Mouse (Mus musculus): Measurements from ENCODE around the gene Snai3. TPM values are rescaled to one million over a fixed set of nuclear protein-coding genes. Genes with fewer than 3 reads are reported as not detected.

Snai3 gene
- polyA plus RNA-seq (2012; fragmentation: generic; extraction: Trizol): 1.3 TPM

- H3K79me2 ChIP-seq (ENCODE audit: control insufficient read depth, insufficient read depth): no peaks in the 10 kb centered on the region
- no peak within 1 kb of the TSS for H3ac ChIP-seq (ENCODE audit: control insufficient read depth, insufficient read length)
- H3K36me3 ChIP-seq (ENCODE audit: control insufficient read depth, insufficient read depth): no peaks in the 10 kb centered on the region
- no peak for TF ChIP-seq POLR2A (IDR thresholded peaks at IDR 0.05; ENCODE audit: insufficient read length, low read depth)
- TF ChIP-seq USF1 (IDR thresholded peaks at IDR 0.05; ENCODE audit: low read depth): no peak
- no peak for TF ChIP-seq MAX (IDR thresholded peaks at IDR 0.05; ENCODE audit: low read depth)
- no peak for TF ChIP-seq SRF (IDR thresholded peaks at IDR 0.05; ENCODE audit: control insufficient read depth, insufficient read length, low read depth)
- TF ChIP-seq E2F4 (IDR thresholded peaks at IDR 0.05; ENCODE audit: insufficient read depth): no peak
- peak in 2 of 3 experiments; percentile 73 to 78 for TF ChIP-seq MYOG (IDR thresholded peaks at IDR 0.05; ENCODE audit: control insufficient read depth in 1 of 3, insufficient read depth in 1 of 3, insufficient read length in 2 of 3, low read depth in 2 of 3)
- peak; percentile 57; the same call in 1 of the 2 replicates for TF ChIP-seq CEBPB (IDR thresholded peaks at IDR 0.05; ENCODE audit: insufficient read depth, poor library complexity, severe bottlenecking)
- TF ChIP-seq MYOD1 (IDR thresholded peaks at IDR 0.05; ENCODE audit: control insufficient read depth in 1 of 3, insufficient read length in 2 of 3, low read depth in 2 of 3): peak in 2 of 3 experiments; percentile 69 to 93
- TF ChIP-seq POLR2AphosphoS2 (IDR thresholded peaks at IDR 0.05; ENCODE audit: insufficient read length, low read depth): no peak
- TF ChIP-seq REST (IDR thresholded peaks at IDR 0.05; ENCODE audit: insufficient read depth, insufficient read length): no peak
- TF ChIP-seq TCF3 (IDR thresholded peaks at IDR 0.05; ENCODE audit: insufficient read length, low read depth): peak; percentile 7
- no peak for TF ChIP-seq TCF12 (IDR thresholded peaks at IDR 0.05; ENCODE audit: insufficient read depth, poor library complexity, severe bottlenecking)
- no peaks in the 10 kb centered on the region for H3K27me3 ChIP-seq (ENCODE audit: control insufficient read depth, insufficient read depth, insufficient read length)
- peak within 1 kb of the TSS; percentile 74 for H3K4me2 ChIP-seq (ENCODE audit: low read depth)
- peak within 1 kb of the TSS; percentile 7 for H3K4me3 ChIP-seq
Measured at GRCm38 (mm10) chr8:122460524-122461472, at the start of gene Snai3. Gene Snai3, minus strand, starts transcription at chr8:122460733.

DNA sequence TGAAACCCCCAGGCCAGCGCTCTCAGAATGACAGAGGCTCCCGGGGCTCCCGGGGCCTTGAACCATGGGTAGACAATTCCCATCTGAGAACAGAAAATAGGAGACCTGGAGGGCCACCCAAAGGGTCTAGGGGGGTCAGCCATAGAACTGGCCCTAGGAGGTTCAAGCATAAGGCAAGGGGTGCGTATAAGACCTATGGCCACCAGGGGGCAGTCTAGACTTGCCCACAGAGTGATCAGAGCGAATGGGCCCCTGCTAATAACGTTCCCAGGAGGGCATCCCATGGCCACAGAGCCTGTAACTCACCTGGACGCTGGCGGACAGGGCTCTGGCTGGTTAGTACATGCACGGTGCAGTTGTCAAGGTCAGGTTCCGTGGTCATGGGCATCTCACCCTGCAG is 40.3 kb upstream of the Snai3 start:
- Histone ChIP-seq H3K4me3 (no peak overlapping the region), H3ac (ENCODE audit: control insufficient read depth, insufficient read length) (no peak overlapping the region), H3K36me3 (ENCODE audit: control insufficient read depth, insufficient read depth) (peaks cover 18% of the 10 kb centered on the region), H3K27me3 (ENCODE audit: control insufficient read depth, insufficient read depth, insufficient read length) (no peaks in the 10 kb centered on the region), H3K79me2 (ENCODE audit: control insufficient read depth, insufficient read depth) (no peaks in the 10 kb centered on the region), H3K4me2 (ENCODE audit: low read depth) (no peak overlapping the region)
- TF ChIP-seq MYOG (IDR thresholded peaks at IDR 0.05; ENCODE audit: control insufficient read depth in 1 of 3, insufficient read depth in 1 of 3, insufficient read length in 2 of 3, low read depth in 2 of 3): no peak
- peak; percentile 16 for TF ChIP-seq POLR2A (IDR thresholded peaks at IDR 0.05; ENCODE audit: insufficient read length, low read depth)
- no peak for TF ChIP-seq USF1 (IDR thresholded peaks at IDR 0.05; ENCODE audit: low read depth)
- TF ChIP-seq POLR2AphosphoS2 (IDR thresholded peaks at IDR 0.05; ENCODE audit: insufficient read length, low read depth): peak; percentile 65

DNA sequence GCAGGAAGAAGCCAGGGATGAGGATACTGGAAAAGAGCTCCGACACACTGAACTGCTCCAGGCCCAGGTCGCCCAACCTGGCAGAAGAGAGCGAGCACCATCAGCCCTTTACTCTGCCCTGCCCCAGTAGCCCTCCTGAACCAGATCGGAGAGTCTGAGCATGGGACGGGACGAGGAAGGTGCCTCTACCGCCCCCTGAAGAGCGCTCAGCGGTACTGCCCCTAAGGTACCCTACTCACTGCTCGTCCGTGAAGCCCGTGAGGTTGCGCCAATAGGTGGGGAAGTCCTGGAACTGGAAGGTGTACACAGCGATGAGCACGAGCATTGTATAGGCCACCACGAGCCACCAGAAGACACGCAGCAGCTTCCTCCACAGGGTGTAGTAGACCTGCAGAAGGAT is 37.4 kb upstream of the Snai3 start:
- no peak for TF ChIP-seq SRF (IDR thresholded peaks at IDR 0.05; ENCODE audit: control insufficient read depth, insufficient read length, low read depth)
- no peak for TF ChIP-seq USF1 (IDR thresholded peaks at IDR 0.05; ENCODE audit: low read depth)
- no peak for TF ChIP-seq POLR2AphosphoS2 (IDR thresholded peaks at IDR 0.05; ENCODE audit: insufficient read length, low read depth)
- no peak for TF ChIP-seq MYOG (IDR thresholded peaks at IDR 0.05; ENCODE audit: control insufficient read depth in 1 of 3, insufficient read depth in 1 of 3, insufficient read length in 2 of 3, low read depth in 2 of 3)
- TF ChIP-seq CEBPB (IDR thresholded peaks at IDR 0.05; ENCODE audit: insufficient read depth, poor library complexity, severe bottlenecking): no peak
- TF ChIP-seq TCF3 (IDR thresholded peaks at IDR 0.05; ENCODE audit: insufficient read length, low read depth): no peak
- no peak for TF ChIP-seq REST (IDR thresholded peaks at IDR 0.05; ENCODE audit: insufficient read depth, insufficient read length)
- TF ChIP-seq POLR2A (IDR thresholded peaks at IDR 0.05; ENCODE audit: insufficient read length, low read depth): no peak
- no peak for TF ChIP-seq MAX (IDR thresholded peaks at IDR 0.05; ENCODE audit: low read depth)
- TF ChIP-seq E2F4 (IDR thresholded peaks at IDR 0.05; ENCODE audit: insufficient read depth): no peak
- no peak for TF ChIP-seq MYOD1 (IDR thresholded peaks at IDR 0.05; ENCODE audit: control insufficient read depth in 1 of 3, insufficient read length in 2 of 3, low read depth in 2 of 3)
- no peak for TF ChIP-seq TCF12 (IDR thresholded peaks at IDR 0.05; ENCODE audit: insufficient read depth, poor library complexity, severe bottlenecking)
- H3K27me3 ChIP-seq (ENCODE audit: control insufficient read depth, insufficient read depth, insufficient read length): no peaks in the 10 kb centered on the region
- H3K36me3 ChIP-seq (ENCODE audit: control insufficient read depth, insufficient read depth): peaks cover 30% of the 10 kb centered on the region
- H3ac ChIP-seq (ENCODE audit: control insufficient read depth, insufficient read length): no peak overlapping the region
- H3K4me3 ChIP-seq: no peak overlapping the region
- no peak overlapping the region for H3K4me2 ChIP-seq (ENCODE audit: low read depth)
- H3K79me2 ChIP-seq (ENCODE audit: control insufficient read depth, insufficient read depth): no peaks in the 10 kb centered on the region

DNA sequence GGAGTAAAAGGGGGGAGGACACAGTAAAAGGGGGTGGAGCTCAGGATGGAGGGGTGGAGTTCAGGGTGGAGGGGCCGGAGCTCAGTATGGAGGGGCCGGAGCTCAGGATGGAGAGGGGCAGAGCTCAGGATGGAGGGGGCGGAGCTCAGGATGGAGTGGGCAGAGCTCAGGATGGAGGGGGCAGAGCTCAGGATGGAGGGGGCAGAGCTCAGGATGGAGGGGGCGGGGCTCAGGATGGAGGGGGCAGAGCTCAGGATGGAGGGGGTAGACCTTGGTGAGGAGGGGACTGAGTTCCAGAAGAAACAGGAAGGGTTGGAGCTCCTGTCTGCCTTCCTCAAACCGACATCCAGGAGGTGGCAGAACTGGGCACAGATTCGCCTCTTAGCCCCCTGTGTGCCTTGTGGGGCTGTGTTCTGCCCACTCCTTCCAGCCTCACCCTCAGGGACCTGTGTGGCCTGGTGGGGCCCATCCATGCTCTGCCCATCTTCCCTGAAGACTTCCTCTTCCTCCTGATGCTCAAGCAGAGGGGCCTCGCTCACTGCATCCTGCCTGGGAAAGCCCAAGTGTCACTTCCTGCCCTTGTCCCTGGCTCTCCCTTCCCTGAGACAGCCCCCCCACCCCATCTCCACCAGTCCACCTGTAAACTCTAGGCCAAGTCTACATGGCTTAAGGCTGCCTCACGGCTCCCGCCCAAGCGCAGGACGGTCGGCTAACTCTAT is 36.6 kb upstream of the Snai3 start:
- TF ChIP-seq POLR2AphosphoS2 (IDR thresholded peaks at IDR 0.05; ENCODE audit: insufficient read length, low read depth): peak; percentile 22
- no peak for TF ChIP-seq E2F4 (IDR thresholded peaks at IDR 0.05; ENCODE audit: insufficient read depth)
- Histone ChIP-seq H3K36me3 (ENCODE audit: control insufficient read depth, insufficient read depth) (peaks cover 30% of the 10 kb centered on the region), H3K4me3 (no peak overlapping the region), H3ac (ENCODE audit: control insufficient read depth, insufficient read length) (no peak overlapping the region), H3K4me2 (ENCODE audit: low read depth) (no peak overlapping the region), H3K79me2 (ENCODE audit: control insufficient read depth, insufficient read depth) (no peaks in the 10 kb centered on the region), H3K27me3 (ENCODE audit: control insufficient read depth, insufficient read depth, insufficient read length) (no peaks in the 10 kb centered on the region)
